Mouse (Mus musculus) liver, adult 10 weeks (tissue): ENCODE data around the gene Gm3448. TPM values are rescaled to one million over a fixed set of nuclear protein-coding genes. Genes with fewer than 3 reads are reported as not detected.

Experiments
- polyA plus RNA-seq: library from polyadenylated mRNA; stranded (reverse); fragments of 350-450 nt; fragmentation: Illumina TruSeq; extraction: RNeasy Lipid Tissue Mini Kit (QIAGEN cat#74804); gene quantifications from one replicate; pipeline ENCODE4 v1.2.3, GENCODE M21; 2014; ENCODE audit warnings: low read depth, low replicate concordance

The Gm3448 gene
- 0.93 TPM for polyA plus RNA-seq

DNA sequence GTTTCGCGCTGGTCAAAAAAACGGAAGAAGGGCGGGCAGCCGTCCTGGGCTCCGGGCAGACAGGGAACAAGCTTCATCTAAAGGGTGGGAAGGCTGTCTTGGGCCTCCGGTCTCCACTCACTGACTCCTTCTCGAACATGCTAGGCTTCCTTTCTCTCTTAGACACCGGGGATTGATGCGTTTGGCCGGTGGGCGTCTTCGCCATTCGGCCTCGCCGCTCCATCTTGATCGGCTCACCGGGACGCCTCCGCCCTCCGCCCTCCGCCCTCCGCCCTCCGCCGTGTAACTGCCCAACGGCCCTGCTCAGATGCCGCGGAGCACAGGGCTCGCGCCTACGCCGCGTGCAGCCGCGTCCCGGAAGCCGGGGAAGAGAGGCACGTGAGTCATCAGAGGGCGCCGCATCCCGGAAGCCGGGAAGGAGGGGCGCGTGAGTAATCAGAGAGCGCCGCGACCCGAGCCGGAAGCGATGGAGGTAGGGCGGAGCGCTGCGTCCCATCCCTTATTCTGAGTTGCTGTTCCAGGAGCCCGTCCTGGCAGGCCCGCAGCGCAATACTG, at the start of gene Gm3448, which contains the start of the genes Ermard and Tcte3:
TSS of gene Gm3448 (minus strand) at position 363 of the 555 bp plus-strand sequence.
TSS of gene Ermard (plus strand) at position 34 of the 555 bp plus-strand sequence.
TSS of gene Tcte3 (minus strand) at position 314 of the 555 bp plus-strand sequence.

DNA sequence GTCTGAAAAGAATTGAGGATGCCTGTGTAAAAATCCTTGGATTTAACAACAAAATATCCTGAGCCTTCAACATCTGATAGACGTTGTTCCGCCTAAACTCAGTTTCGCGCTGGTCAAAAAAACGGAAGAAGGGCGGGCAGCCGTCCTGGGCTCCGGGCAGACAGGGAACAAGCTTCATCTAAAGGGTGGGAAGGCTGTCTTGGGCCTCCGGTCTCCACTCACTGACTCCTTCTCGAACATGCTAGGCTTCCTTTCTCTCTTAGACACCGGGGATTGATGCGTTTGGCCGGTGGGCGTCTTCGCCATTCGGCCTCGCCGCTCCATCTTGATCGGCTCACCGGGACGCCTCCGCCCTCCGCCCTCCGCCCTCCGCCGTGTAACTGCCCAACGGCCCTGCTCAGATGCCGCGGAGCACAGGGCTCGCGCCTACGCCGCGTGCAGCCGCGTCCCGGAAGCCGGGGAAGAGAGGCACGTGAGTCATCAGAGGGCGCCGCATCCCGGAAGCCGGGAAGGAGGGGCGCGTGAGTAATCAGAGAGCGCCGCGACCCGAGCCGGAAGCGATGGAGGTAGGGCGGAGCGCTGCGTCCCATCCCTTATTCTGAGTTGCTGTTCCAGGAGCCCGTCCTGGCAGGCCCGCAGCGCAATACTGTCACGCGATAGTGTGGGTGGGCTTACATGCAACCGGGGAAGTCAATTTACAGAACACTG, 31.5 kb downstream of the Gm3448 start, which contains the start of gene Gm3435:
TSS of gene Gm3435 (plus strand) at position 471 of the 708 bp plus-strand sequence.

DNA sequence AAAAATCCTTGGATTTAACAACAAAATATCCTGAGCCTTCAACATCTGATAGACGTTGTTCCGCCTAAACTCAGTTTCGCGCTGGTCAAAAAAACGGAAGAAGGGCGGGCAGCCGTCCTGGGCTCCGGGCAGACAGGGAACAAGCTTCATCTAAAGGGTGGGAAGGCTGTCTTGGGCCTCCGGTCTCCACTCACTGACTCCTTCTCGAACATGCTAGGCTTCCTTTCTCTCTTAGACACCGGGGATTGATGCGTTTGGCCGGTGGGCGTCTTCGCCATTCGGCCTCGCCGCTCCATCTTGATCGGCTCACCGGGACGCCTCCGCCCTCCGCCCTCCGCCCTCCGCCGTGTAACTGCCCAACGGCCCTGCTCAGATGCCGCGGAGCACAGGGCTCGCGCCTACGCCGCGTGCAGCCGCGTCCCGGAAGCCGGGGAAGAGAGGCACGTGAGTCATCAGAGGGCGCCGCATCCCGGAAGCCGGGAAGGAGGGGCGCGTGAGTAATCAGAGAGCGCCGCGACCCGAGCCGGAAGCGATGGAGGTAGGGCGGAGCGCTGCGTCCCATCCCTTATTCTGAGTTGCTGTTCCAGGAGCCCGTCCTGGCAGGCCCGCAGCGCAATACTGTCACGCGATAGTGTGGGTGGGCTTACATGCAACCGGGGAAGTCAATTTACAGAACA, 62.8 kb downstream of the Gm3448 start, which contains the start of the genes 9030025P20Rik and Gm3417:
TSS of gene 9030025P20Rik (plus strand) at position 107 of the 677 bp plus-strand sequence.
TSS of gene Gm3417 (minus strand) at position 429 of the 677 bp plus-strand sequence.

DNA sequence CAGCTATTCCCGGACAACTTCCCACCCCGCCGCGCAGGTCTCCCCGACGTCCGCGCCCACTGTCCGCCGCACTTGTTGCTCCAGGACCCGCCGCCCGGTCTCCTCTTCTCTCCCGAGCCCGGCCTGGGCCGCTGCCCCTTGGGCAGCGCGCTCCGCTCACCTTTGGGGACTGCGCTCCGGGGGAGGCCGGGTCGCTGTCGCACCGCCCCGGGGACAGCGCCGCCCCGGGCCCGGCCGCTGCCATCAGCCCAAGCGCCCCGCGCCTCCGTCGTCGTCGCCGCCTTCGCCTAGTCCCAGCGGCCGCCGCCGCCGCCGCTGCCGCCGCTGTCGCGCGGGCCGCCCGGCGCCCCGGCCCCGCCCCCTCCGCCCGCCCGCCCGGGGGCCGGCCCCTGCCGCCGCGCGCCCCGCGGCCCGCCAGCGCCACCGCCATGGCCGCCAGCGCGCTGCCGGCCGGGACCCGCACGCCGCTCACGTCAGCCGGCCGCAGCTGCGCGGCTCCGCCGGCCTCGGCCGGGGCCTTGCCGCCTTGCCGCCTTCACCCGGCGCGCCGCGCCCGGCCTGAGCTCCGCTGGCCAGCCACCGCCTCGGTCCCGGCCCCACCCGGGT, 80.3 kb downstream of the Gm3448 start, which contains the start of gene Phf10:
TSS of gene Phf10 (minus strand) at position 323 of the 606 bp plus-strand sequence.

Other genes with a start within 250 kb of the Gm3448 start
- gene Wdr27, start 98.4 kb downstream of the Gm3448 start, polyA plus RNA-seq: 1.5 TPM
- gene 1600012H06Rik, start 98.4 kb downstream of the Gm3448 start, polyA plus RNA-seq: 53.1 TPM
- gene Phf10, start 80.3 kb downstream of the Gm3448 start, polyA plus RNA-seq: 39.4 TPM
- gene 9030025P20Rik, start 63.1 kb downstream of the Gm3448 start, polyA plus RNA-seq: 5.5 TPM
- gene Gm3417, start 62.7 kb downstream of the Gm3448 start, polyA plus RNA-seq: 1.6 TPM
- 2.6 TPM for gene Gm3435, start 31.4 kb downstream of the Gm3448 start, polyA plus RNA-seq
- 30.5 TPM for gene Ermard, start 329 bp downstream of the Gm3448 start, polyA plus RNA-seq
- 1.3 TPM for gene Tcte3, start within 50 bp of the Gm3448 start, polyA plus RNA-seq